Mouse (Mus musculus) adrenal gland, postnatal 36 days (tissue): ENCODE results near the gene Uba7. TPM values are rescaled to one million over a fixed set of nuclear protein-coding genes. Genes with fewer than 3 reads are reported as not detected.
"Not testable (repeated sequence)": the region's sequence is repeated elsewhere in the genome, so short reads cannot be mapped to it uniquely, and the experiment has no call there.

Experiments
- DNase-seq, 2 experiments: peaks; one replicate each; pipeline ENCODE4 v3.0.0; 2021; ENCODE audit warnings: mixed read lengths in 1 of 2
- total RNA-seq, 2 experiments: library from RNA; stranded (reverse); gene quantifications; 2 replicates each; pipeline ENCODE4 v1.2.3; 2021

Uba7 gene
- total RNA-seq, 2 experiments from 2014 or later = 15.8 to 21.3 TPM

GRCm38 (mm10) chr9:107993013-107993412 lies 17.7 kb downstream of the Uba7 start:
- DNase-seq = no peak

- DNase-seq = no peak
Observed at GRCm38 (mm10) chr9:107994464-107994863, 19.2 kb downstream of the Uba7 start.

- no peak for DNase-seq
Observed at GRCm38 (mm10) chr9:107995513-107995912, 20.2 kb downstream of the Uba7 start.

- no peak for DNase-seq
Observed at GRCm38 (mm10) chr9:107996049-107996448, 20.7 kb downstream of the Uba7 start, which contains the start of gene Gm20662. TSS of gene Gm20662 (plus strand) at chr9:107996349.

- peak; percentile 100 for DNase-seq
Observed at GRCm38 (mm10) chr9:108001922-108002770, 26.8 kb downstream of the Uba7 start, which contains the start of gene Ip6k1. TSS of gene Ip6k1 (plus strand) at chr9:108002501.

GRCm38 (mm10) chr9:108002778-108003530 lies 27.6 kb downstream of the Uba7 start:
- no peak for DNase-seq

GRCm38 (mm10) chr9:108003531-108003890 lies 28.2 kb downstream of the Uba7 start:
- DNase-seq = peak in 1 of 2 experiments; percentile 20

- no peak for DNase-seq
Observed at GRCm38 (mm10) chr9:108008041-108008440, 32.7 kb downstream of the Uba7 start.

- DNase-seq = no peak
Observed at GRCm38 (mm10) chr9:108010385-108010784, 35.1 kb downstream of the Uba7 start.

GRCm38 (mm10) chr9:108013577-108013976 lies 38.3 kb downstream of the Uba7 start:
- not testable (repeated sequence) for DNase-seq

GRCm38 (mm10) chr9:108017127-108017526 lies 41.8 kb downstream of the Uba7 start:
- DNase-seq = no peak

GRCm38 (mm10) chr9:108020741-108021140 lies 45.4 kb downstream of the Uba7 start:
- peak in 1 of 2 experiments; percentile 7 for DNase-seq

- DNase-seq = no peak
Observed at GRCm38 (mm10) chr9:108023216-108023615, 47.9 kb downstream of the Uba7 start.

GRCm38 (mm10) chr9:108026584-108026983 lies 51.3 kb downstream of the Uba7 start:
- no peak for DNase-seq

- DNase-seq = no peak
Observed at GRCm38 (mm10) chr9:108027867-108028266, 52.6 kb downstream of the Uba7 start.

GRCm38 (mm10) chr9:108032126-108032525 lies 56.8 kb downstream of the Uba7 start:
- no peak for DNase-seq

Other genes starting within 250 kb of the Uba7 start
- 100 to 1,000 TPM in 1 of 2 experiments, 10 to 100 TPM in 1; 91.6 to 126 TPM for gene Rbm5, start 204.5 kb upstream of the Uba7 start, total RNA-seq
- 10 to 100 TPM; 45.6 to 55.8 TPM for gene Rbm6, start 102.3 kb upstream of the Uba7 start, total RNA-seq
- 10 to 100 TPM; 17.7 to 19.8 TPM for gene Mon1a, start 87.4 kb upstream of the Uba7 start, total RNA-seq
- gene Mst1r, start 68.6 kb upstream of the Uba7 start, total RNA-seq = 10 to 100 TPM in 1 of 2 experiments, 1 to 10 TPM in 1; 5.2 to 11.9 TPM
- gene Actl11, start 47.0 kb upstream of the Uba7 start, total RNA-seq = not detected
- gene Camkv, start 39.8 kb upstream of the Uba7 start, total RNA-seq = 1 to 10 TPM; 2.9 to 3.6 TPM
- 1 to 10 TPM; 2.0 to 3.0 TPM for gene Traip, start 25.4 kb upstream of the Uba7 start, total RNA-seq
- under 1 TPM; 0.33 to 0.40 TPM for gene Gm20661, start 7.6 kb downstream of the Uba7 start, total RNA-seq
- gene Inka1, start 10.4 kb downstream of the Uba7 start, total RNA-seq = 1 to 10 TPM; 4.0 to 5.7 TPM
- gene Cdhr4, start 17.0 kb downstream of the Uba7 start, total RNA-seq = 1 to 10 TPM in 1 of 2 experiments, under 1 TPM in 1; 0.26 to 2.1 TPM
- 1 to 10 TPM; 1.1 to 1.7 TPM for gene Gm20662, start 20.8 kb downstream of the Uba7 start, total RNA-seq
- 100 to 1,000 TPM; 124 to 129 TPM for gene Ip6k1, start 27.0 kb downstream of the Uba7 start, total RNA-seq
- 10 to 100 TPM; 27.0 to 28.5 TPM for gene Gmppb, start 73.7 kb downstream of the Uba7 start, total RNA-seq
- gene Amigo3, start 77.7 kb downstream of the Uba7 start, total RNA-seq = 1 to 10 TPM; 4.5 to 4.7 TPM
- gene Mst1, start 104.9 kb downstream of the Uba7 start, total RNA-seq = under 1 TPM; 0.17 to 0.49 TPM
- gene Rnf123, start 107.8 kb downstream of the Uba7 start, total RNA-seq = 10 to 100 TPM; 54.3 to 57.1 TPM
- gene Apeh, start 119.1 kb downstream of the Uba7 start, total RNA-seq = 10 to 100 TPM; 72.7 to 88.0 TPM
- 1 to 10 TPM; 3.2 to 4.3 TPM for gene Bsn, start 214.9 kb downstream of the Uba7 start, total RNA-seq